Mouse (Mus musculus): ENCODE measurements around the gene 1500009C09Rik. TPM values are rescaled to one million over a fixed set of nuclear protein-coding genes. Genes with fewer than 3 reads are reported as not detected.

1500009C09Rik gene
- total and polyA plus RNA-seq, 3 experiments, result not detected

DNA sequence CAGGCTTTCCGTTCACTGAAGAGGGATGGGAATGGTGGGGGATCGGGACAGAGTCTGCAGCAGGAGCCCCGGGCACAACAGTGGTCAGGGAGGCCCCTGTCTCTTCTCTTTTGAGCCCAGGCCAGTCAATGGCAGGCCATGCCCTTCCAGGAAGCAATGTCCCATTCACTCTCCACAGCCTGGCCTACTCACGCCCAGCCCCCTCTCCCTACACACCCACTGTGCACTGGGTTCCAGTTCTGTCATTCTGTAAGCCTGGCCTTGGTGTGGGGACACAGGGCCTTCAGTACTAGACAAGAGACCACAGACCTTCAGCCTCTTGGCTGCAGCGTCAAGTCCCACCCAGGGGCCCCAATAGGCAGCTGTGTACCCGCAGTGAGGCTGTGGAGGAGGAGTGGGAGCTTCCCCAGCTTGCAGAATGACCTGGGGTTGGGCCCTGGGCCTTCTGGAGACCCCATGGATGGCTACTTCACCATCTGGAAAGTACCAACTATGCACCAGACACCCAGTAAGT lies 22.0 kb upstream of the 1500009C09Rik start:
- peak overlapping the region; percentile 79 for H3K27ac ChIP-seq (ENCODE audit: insufficient read depth, low read depth)

GRCm38 (mm10) chr15:82231100-82231499 lies 21.1 kb upstream of the 1500009C09Rik start:
- dilution Hi-C loops (cut with MboI; ENCODE audit: extremely low pct_ligation_motif_present, extremely low pct_unique_long_range_greater_than_20kb, low sequenced_read_pairs) (no loop called here), in situ Hi-C loops (cut with MboI; ENCODE audit: low pct_ligation_motif_present, low pct_unique_long_range_greater_than_20kb, low sequenced_read_pairs) (no loop called here)
- H3K27ac ChIP-seq (ENCODE audit: insufficient read depth, low read depth), result no peak overlapping the region
- H3K9ac ChIP-seq (ENCODE audit: insufficient read depth, low read depth), result no peak overlapping the region
- no peak for TF ChIP-seq ZNF384 (IDR thresholded peaks at IDR 0.05; ENCODE audit: low read depth, low read length)
- no peaks in the 10 kb centered on the region for H3K9me3 ChIP-seq (replicated peaks; ENCODE audit: low read length)
- H3K4me3 ChIP-seq (replicated peaks in 1 of 3; ENCODE audit: low read depth in 2 of 3, low read length in 2 of 3, poor library complexity in 1 of 3), result no peak overlapping the region
- no peak for DNase-seq (ENCODE audit: extremely low read depth)
- no peaks in the 10 kb centered on the region for H3K79me2 ChIP-seq (replicated peaks; ENCODE audit: control insufficient read depth, extremely low read depth, insufficient read depth, poor library complexity, severe bottlenecking)
- H3K4me2 ChIP-seq (ENCODE audit: insufficient read depth, low read depth, poor library complexity, severe bottlenecking), result no peak overlapping the region
- H3K36me3 ChIP-seq (replicated peaks in 1 of 2; ENCODE audit: control insufficient read depth in 1 of 2, insufficient read depth in 1 of 2, low read length in 1 of 2), result peaks cover 5 to 30% of the 10 kb centered on the region in 2 experiments
- no peaks in the 10 kb centered on the region for H3K27me3 ChIP-seq (replicated peaks)
- peaks cover 45 to 78% of the 10 kb centered on the region in 2 experiments for H3K4me1 ChIP-seq (ENCODE audit: control insufficient read depth in 1 of 2, insufficient read depth in 2 of 2)

More for the DNA sequence above, 22.0 kb upstream of the 1500009C09Rik start:
- H3K27me3 ChIP-seq (replicated peaks), result no peaks in the 10 kb centered on the region
- no peak for DNase-seq (ENCODE audit: extremely low read depth)
- no peaks in the 10 kb centered on the region for H3K79me2 ChIP-seq (replicated peaks; ENCODE audit: control insufficient read depth, extremely low read depth, insufficient read depth, poor library complexity, severe bottlenecking)
- in situ Hi-C loops (cut with MboI; ENCODE audit: low pct_ligation_motif_present, low pct_unique_long_range_greater_than_20kb, low sequenced_read_pairs) (no loop called here), dilution Hi-C loops (cut with MboI; ENCODE audit: extremely low pct_ligation_motif_present, extremely low pct_unique_long_range_greater_than_20kb, low sequenced_read_pairs) (no loop called here)
- H3K4me3 ChIP-seq (replicated peaks in 1 of 3; ENCODE audit: low read depth in 2 of 3, low read length in 2 of 3, poor library complexity in 1 of 3), result peak overlapping the region in 1 of 3 experiments; percentile 1
- TF ChIP-seq ETS1 (conservative IDR thresholded peaks at IDR 0.05; ENCODE audit: low read depth, low read length) (no peak), MAX (IDR thresholded peaks at IDR 0.05; ENCODE audit: low read length) (no peak), CTCF (conservative IDR thresholded peaks at IDR 0.05 in 1 of 2, IDR thresholded peaks at IDR 0.05 in 1 of 2; ENCODE audit: low read depth in 2 of 2, low read length in 2 of 2) (no peak), JUND (conservative IDR thresholded peaks at IDR 0.05; ENCODE audit: low read depth, low read length) (no peak), MAZ (IDR thresholded peaks at IDR 0.05; ENCODE audit: low read depth, low read length) (no peak; the same call in 1 of the 2 replicates), POLR2A (IDR thresholded peaks at IDR 0.05; ENCODE audit: low read depth, low read length) (no peak), PAX5 (IDR thresholded peaks at IDR 0.05; ENCODE audit: low read length) (no peak), USF2 (conservative IDR thresholded peaks at IDR 0.05; ENCODE audit: low read depth, low read length) (no peak), KAT2A (IDR thresholded peaks at IDR 0.05; ENCODE audit: insufficient replicate concordance, low read length) (no peak), BHLHE40 (IDR thresholded peaks at IDR 0.05; ENCODE audit: low read depth, low read length) (no peak), TBP (conservative IDR thresholded peaks at IDR 0.05; ENCODE audit: low read depth, low read length) (no peak), EP300 (IDR thresholded peaks at IDR 0.05; ENCODE audit: low read length) (no peak), POLR2AphosphoS2 (IDR thresholded peaks at IDR 0.05; ENCODE audit: low read depth, low read length) (no peak), ELF1 (IDR thresholded peaks at IDR 0.05; ENCODE audit: low read depth, low read length) (no peak), TCF12 (IDR thresholded peaks at IDR 0.05; ENCODE audit: low read depth, low read length) (no peak), SMC3 (IDR thresholded peaks at IDR 0.05; ENCODE audit: low read depth, low read length) (no peak), RCOR1 (conservative IDR thresholded peaks at IDR 0.05; ENCODE audit: low read depth, low read length) (no peak), MAFK (IDR thresholded peaks at IDR 0.05; ENCODE audit: insufficient replicate concordance, low read length) (no peak)
- 0 out of 2 replicates have a peak overlapping the region, but pooled peaks have one; percentile 51 for H3K9ac ChIP-seq (ENCODE audit: insufficient read depth, low read depth)
- H3K36me3 ChIP-seq (replicated peaks in 1 of 2; ENCODE audit: control insufficient read depth in 1 of 2, insufficient read depth in 1 of 2, low read length in 1 of 2), result peaks cover 5 to 26% of the 10 kb centered on the region in 2 experiments
- H3K4me1 ChIP-seq (ENCODE audit: control insufficient read depth in 1 of 2, insufficient read depth in 2 of 2), result peaks cover 47 to 78% of the 10 kb centered on the region in 2 experiments
- no peaks in the 10 kb centered on the region for H3K9me3 ChIP-seq (replicated peaks; ENCODE audit: low read length)
- peak overlapping the region; percentile 76; the same call in 1 of the 2 replicates for H3K4me2 ChIP-seq (ENCODE audit: insufficient read depth, low read depth, poor library complexity, severe bottlenecking)
